Mouse (Mus musculus) heart, embryonic 14.5 days (tissue): ENCODE data around the gene Gcnt2. TPM values are rescaled to one million over a fixed set of nuclear protein-coding genes. Genes with fewer than 3 reads are reported as not detected.
"Not testable (repeated sequence)": the region's sequence is repeated elsewhere in the genome, so short reads cannot be mapped to it uniquely, and the experiment has no call there.

Experiments
- ATAC-seq: fragments of 200-750 bp; cut with Nextera tagmentation; 2 replicates; pipeline ENCODE4 v1.8.0; 2017; ENCODE audit warnings: low read depth, moderate TSS enrichment; ENCODE audit not compliant: insufficient number of reproducible peaks, insufficient read depth, low FRiP score
- H3K27ac ChIP-seq, 2 experiments: fragments of 200-500 bp in 1 of 2; fragments of 300-500 bp in 1 of 2; sonication (generic) in 1 of 2; replicated peaks in 1 of 2; 2 replicates each; pipeline ENCODE4 v1.5.1; 2012 to 2014; ENCODE audit warnings: low read depth in 2 of 2, low read length in 2 of 2, control low read depth in 1 of 2, mild to moderate bottlenecking in 1 of 2, mixed read lengths in 1 of 2; ENCODE audit not compliant: control insufficient read depth in 1 of 2, insufficient read depth in 1 of 2
- H3K27me3 ChIP-seq: fragments of 300-500 bp; sonication (generic); 2 replicates; pipeline ENCODE4 v1.6.1; 2014; ENCODE audit warnings: mild to moderate bottlenecking, low read length, control low read depth; ENCODE audit not compliant: control insufficient read depth, insufficient read depth
- H3K36me3 ChIP-seq: fragments of 300-500 bp; sonication (generic); 2 replicates; pipeline ENCODE4 v1.6.1; 2014; ENCODE audit warnings: mild to moderate bottlenecking, control low read depth, low read length, mixed read lengths; ENCODE audit not compliant: control insufficient read depth, insufficient read depth
- H3K4me1 ChIP-seq, 2 experiments: fragments of 200-500 bp in 1 of 2; fragments of 300-500 bp in 1 of 2; sonication (generic) in 1 of 2; 2 replicates each; pipeline ENCODE4 v1.6.1; 2012 to 2014; ENCODE audit warnings: low read length in 2 of 2, control low read depth in 1 of 2, mixed read lengths in 1 of 2; ENCODE audit not compliant: control insufficient read depth in 2 of 2, insufficient read depth in 2 of 2
- H3K4me2 ChIP-seq: fragments of 300-500 bp; sonication (generic); 2 replicates; pipeline ENCODE4 v1.6.1; 2014; ENCODE audit warnings: mild to moderate bottlenecking, low read length
- H3K4me3 ChIP-seq, 2 experiments: fragments of 200-500 bp in 1 of 2; fragments of 300-500 bp in 1 of 2; sonication (generic) in 1 of 2; 2 replicates each; pipeline ENCODE4 v1.5.1; 2012 to 2014; ENCODE audit warnings: low read length in 2 of 2, mild to moderate bottlenecking in 2 of 2, control low read depth in 1 of 2, low read depth in 1 of 2, moderate library complexity in 1 of 2; ENCODE audit not compliant: control insufficient read depth in 1 of 2, insufficient read depth in 1 of 2
- H3K9ac ChIP-seq: fragments of 300-500 bp; sonication (generic); 2 replicates; pipeline ENCODE4 v1.6.1; 2014; ENCODE audit warnings: mild to moderate bottlenecking, low read length
- H3K9me3 ChIP-seq: fragments of 300-500 bp; sonication (generic); 2 replicates; pipeline ENCODE4 v1.6.1; 2016; ENCODE audit warnings: low read length, control low read depth; ENCODE audit not compliant: control insufficient read depth
- WGBS: fragments of 180-500 bp; shearing (Covaris S2); extraction: QIAGEN DNeasy Blood & Tissue Kit; methylation state at CpG from one replicate; pipeline ENCODE4 v1.1.7; 2014; 5-methylcytosine and 5-hydroxymethylcytosine counted together
- polyA plus RNA-seq: library from polyadenylated mRNA; unstranded; fragments of >200 nt; fragmentation: Nextera tagmentation; extraction: Ambion mirVana; gene quantifications from 2 replicates; pipeline ENCODE4 v1.2.1, GENCODE M21; 2014

Gene Gcnt2
- polyA plus RNA-seq, 1 experiment from 2014 or later: 4.8 TPM

DNA sequence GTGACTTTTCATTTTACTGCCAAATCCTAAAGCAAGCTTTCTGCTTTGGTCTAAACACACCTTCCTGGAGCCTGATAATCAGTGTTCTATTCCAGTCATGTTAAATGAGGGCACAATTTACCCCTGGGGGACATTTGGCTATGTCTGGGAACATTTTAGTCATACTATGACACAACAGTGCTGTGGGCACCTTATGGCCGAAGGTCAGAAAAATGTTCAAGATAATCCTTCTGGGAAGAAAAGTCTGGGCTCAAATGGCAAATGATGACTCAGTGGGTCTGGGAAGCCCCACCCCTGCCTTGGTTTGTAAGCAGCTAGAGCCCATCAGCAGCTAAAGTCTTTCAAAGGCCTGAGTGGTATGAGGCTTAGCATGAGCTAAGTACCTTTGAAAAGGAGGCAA is 123.2 kb downstream of the Gcnt2 start:
- no peak for ATAC-seq
- WGBS: 81% methylated on average over 1 of the region's 1 CpGs
- H3K9me3 ChIP-seq: no peaks in the 10 kb centered on the region

DNA sequence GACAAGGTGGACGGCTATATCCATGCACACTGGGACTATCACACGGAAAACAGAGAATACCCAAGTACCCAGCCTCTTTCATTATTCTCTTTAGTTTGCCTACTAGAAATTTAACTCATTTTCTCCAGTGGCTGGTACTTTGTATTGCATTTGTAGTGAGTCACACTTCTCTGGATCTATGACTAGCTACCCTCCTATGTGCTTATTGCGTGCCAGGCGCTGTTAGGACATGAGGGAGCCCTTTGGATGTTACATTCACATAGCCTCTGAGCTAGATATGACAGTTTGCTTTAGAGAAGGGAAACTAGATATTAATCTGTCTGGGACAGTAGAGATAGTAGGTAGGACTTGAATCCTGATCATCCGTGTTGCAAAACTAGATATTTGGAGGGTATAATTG is 126.5 kb downstream of the Gcnt2 start:
- Histone ChIP-seq H3K4me3 (no peak overlapping the region), H3K27me3 (no peaks in the 10 kb centered on the region), H3K36me3 (no peaks in the 10 kb centered on the region), H3K4me1 (no peaks in the 10 kb centered on the region), H3K4me2 (no peak overlapping the region), H3K9ac (no peak overlapping the region), H3K9me3 (no peaks in the 10 kb centered on the region), H3K27ac (no peak overlapping the region)
- 89% methylated on average over 5 of the region's 5 CpGs for WGBS
- ATAC-seq: no peak

More for the DNA sequence above, 123.2 kb downstream of the Gcnt2 start:
- Histone ChIP-seq H3K4me1 (no peaks in the 10 kb centered on the region), H3K4me2 (no peak overlapping the region), H3K4me3 (no peak overlapping the region), H3K36me3 (no peaks in the 10 kb centered on the region), H3K9ac (no peak overlapping the region), H3K27ac (no peak overlapping the region), H3K27me3 (no peaks in the 10 kb centered on the region)

DNA sequence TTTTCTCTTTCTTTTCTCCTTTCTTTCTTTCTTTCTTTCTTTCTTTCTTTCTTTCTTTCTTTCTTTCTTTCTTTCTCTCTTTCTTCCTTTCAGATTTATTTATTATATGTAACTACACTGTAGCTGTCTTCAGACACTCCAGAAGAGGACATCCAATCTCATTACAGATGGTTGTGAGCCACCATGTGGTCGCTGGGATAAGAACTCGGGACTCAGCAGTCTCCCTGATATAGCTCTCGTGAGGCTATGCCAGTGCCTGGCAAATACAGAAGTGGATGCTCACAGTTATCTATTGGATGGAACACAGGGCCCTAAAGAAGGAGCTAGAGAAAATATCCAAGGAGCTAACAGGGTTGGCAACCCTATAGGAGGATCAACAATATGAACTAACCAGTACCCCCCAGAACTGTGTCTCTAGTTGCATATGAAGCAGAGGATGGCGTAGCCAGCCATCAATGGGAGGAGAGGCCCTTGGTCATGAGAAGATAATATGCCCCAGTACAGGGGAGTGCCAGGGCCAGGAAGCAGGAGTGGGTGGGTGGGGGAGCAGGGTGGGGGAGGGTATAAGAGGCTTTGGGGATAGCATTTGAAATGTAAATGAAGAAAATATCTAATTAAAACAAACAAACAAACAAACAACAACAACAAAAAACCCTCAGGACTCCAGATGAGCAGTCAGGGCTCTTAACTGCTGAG is 128.2 kb downstream of the Gcnt2 start:
- H3K4me2 ChIP-seq, ATAC-seq, H3K9me3 ChIP-seq, H3K36me3 ChIP-seq, H3K27ac ChIP-seq, H3K4me3 ChIP-seq, H3K4me1 ChIP-seq, H3K27me3 ChIP-seq, H3K9ac ChIP-seq: not testable (repeated sequence)
- WGBS: 54% methylated on average over 4 of the region's 4 CpGs

DNA sequence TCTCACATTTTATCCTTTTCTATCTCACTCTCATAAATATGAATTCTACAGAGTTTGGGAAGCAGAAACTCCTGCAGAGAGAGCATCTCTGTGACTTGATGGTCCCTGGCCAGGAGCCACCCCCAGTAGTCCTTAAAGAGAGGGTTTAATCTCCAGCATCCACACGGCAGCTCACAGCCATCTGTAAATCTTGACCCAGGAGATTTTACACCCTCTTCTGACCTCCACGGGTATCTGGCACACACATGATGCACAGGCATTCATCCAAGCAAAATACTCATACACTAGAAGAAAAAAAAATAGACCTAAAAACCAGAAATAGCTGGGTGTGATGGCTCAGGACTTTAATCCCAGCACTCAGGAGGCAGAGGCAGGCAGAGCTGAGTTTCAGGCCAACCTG is 128.9 kb downstream of the Gcnt2 start:
- Histone ChIP-seq H3K27me3 (no peaks in the 10 kb centered on the region), H3K4me3 (no peak overlapping the region), H3K4me1 (no peaks in the 10 kb centered on the region), H3K36me3 (no peaks in the 10 kb centered on the region), H3K9ac (no peak overlapping the region), H3K9me3 (no peaks in the 10 kb centered on the region), H3K27ac (no peak overlapping the region), H3K4me2 (no peak overlapping the region)
- 43% methylated on average over 2 of the region's 2 CpGs for WGBS
- no peak for ATAC-seq

DNA sequence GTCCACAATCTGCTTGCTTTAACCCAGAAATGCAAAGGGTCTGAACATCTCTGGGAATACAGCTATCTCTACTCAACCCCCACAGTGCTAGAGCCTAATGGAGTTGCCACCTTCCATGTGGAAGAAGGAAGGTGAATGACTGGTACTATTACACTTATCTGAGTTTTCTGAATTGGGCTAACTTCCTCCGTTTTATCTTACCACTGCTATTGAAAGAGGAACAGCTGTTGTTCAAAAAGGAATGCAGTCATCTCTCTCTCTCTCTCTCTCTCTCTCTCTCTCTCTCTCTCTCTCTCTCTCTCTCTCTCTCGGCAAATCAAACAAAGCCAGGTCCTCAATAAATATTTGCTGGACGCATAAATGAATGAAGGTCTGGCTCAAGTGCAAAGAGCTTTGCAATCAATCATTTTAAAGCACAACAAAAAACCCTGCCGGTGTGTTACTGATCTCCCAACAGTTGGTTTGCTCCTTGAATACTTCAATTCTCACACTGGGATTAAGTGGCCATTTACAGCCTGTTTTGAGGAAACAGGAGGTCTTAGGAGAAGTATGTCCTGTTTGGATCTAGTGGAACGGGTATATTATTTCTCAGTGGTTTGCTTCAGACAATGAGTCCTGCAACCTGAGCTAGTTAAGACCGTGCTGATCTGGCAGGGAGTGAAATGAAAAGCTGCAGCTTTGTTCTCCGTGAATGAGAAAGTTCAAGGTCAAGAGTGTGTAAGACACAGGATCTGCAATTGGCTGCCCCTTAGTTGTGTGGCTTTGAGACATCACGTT is 135.1 kb downstream of the Gcnt2 start:
- peaks cover 0 to 12% of the 10 kb centered on the region in 2 experiments; a peak in 3 of 4 replicates for H3K4me1 ChIP-seq
- no peaks in the 10 kb centered on the region for H3K27me3 ChIP-seq
- H3K27ac ChIP-seq: peak overlapping the region; percentile 11 to 33; a peak in 1 of 4 replicates
- no peaks in the 10 kb centered on the region for H3K9me3 ChIP-seq
- peak overlapping the region; percentile 23 for H3K4me2 ChIP-seq
- ATAC-seq: no peak
- no peaks in the 10 kb centered on the region for H3K36me3 ChIP-seq
- peak overlapping the region; percentile 38; the same call in 1 of the 2 replicates for H3K9ac ChIP-seq
- H3K4me3 ChIP-seq: no peak overlapping the region
- 36% methylated on average over 8 of the region's 8 CpGs for WGBS

DNA sequence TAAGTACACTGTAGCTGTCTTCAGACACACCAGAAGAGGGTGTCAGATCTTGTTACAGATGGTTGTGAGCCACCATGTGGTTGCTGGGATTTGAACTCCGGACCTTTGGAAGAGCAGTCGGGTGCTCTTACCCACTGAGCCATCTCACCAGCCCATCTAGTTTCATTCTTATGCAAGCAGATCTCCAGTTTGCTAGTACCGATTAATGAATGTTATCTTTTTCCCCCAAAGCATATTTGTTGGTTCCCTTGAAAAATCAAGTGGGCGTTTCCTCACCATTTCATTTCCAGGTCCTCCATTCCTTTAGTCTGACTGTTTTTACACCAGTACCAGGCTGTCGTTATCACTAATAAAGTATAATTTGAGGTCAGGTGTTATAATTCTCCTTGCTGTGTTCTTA is 139.0 kb downstream of the Gcnt2 start:
- not testable (repeated sequence) for H3K4me2 ChIP-seq, H3K4me3 ChIP-seq, H3K27me3 ChIP-seq, H3K36me3 ChIP-seq, ATAC-seq, H3K9me3 ChIP-seq, H3K27ac ChIP-seq, H3K9ac ChIP-seq
- WGBS: 91% methylated on average over 5 of the region's 5 CpGs
- H3K4me1 ChIP-seq: peaks cover 2 to 26% of the 10 kb centered on the region in 2 experiments

DNA sequence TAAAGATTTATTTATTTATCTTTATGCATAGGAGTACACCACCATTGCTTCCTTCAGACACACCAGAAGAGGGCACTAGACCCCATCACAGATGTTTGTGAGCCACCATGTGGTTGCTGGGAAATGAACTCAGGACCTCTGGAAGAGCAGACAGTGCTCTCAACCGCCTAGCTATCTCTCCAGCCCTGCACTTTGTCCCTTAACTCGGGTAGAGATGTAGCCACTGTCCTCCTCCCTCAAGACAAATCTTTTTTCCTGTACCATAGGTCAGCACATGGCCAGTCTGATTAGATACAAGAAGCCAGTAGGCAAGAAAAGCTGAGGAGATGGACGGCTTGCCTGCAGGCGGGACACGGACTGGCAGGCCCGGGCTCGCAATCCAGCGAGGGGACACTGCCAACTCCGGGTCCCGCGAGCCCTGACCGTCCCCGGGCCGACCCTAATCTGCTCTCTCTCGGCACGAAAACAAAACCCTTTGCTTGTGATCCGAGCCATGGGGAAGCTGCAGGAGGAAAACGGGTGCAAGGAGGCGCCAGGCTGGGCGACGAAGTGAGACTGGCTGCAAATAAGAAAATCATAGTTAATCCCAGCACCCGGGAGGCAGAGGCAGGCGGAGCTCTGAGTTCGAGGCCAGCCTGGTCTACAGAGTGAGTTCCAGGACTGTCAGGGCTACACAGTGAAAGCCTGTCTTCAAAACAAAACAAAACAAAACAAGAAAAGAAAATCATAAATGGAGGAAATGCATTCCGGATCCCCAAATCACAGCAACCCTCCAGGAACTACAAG is 140.8 kb downstream of the Gcnt2 start:
- H3K4me1 ChIP-seq: peaks cover 2 to 15% of the 10 kb centered on the region in 2 experiments
- peak; percentile 21; the same call in 1 of the 2 replicates for ATAC-seq
- peak overlapping the region; percentile 99 to 100 for H3K27ac ChIP-seq
- no peaks in the 10 kb centered on the region for H3K27me3 ChIP-seq
- H3K36me3 ChIP-seq: peaks cover 10% of the 10 kb centered on the region
- H3K4me3 ChIP-seq: peak overlapping the region; percentile 97 to 99
- 0% methylated on average over 25 of the region's 25 CpGs for WGBS
- peak overlapping the region; percentile 92 for H3K9ac ChIP-seq
- H3K4me2 ChIP-seq: peak overlapping the region; percentile 96
- H3K9me3 ChIP-seq: no peaks in the 10 kb centered on the region
